Mouse (Mus musculus) testis, postnatal 10 days (tissue): ENCODE measurements around the gene Arl4c.

Experiments
- DNase-seq: peaks from one replicate; pipeline ENCODE4 v3.0.0; 2021; ENCODE audit warnings: low spot score

Gene Arl4c

GRCm38 (mm10) chr1:88700961-88701861, 810 bp downstream of the Arl4c start:
- peak; percentile 54 for DNase-seq

GRCm38 (mm10) chr1:88699856-88700791, 1.9 kb downstream of the Arl4c start:
- peak; percentile 57 for DNase-seq

- no peak for DNase-seq
Observed at GRCm38 (mm10) chr1:88699401-88699800, 2.6 kb downstream of the Arl4c start.

GRCm38 (mm10) chr1:88698926-88699325, 3.1 kb downstream of the Arl4c start:
- no peak for DNase-seq

GRCm38 (mm10) chr1:88698131-88698530, 3.9 kb downstream of the Arl4c start:
- DNase-seq, result no peak

- DNase-seq, result no peak
Observed at GRCm38 (mm10) chr1:88696408-88696807, 5.6 kb downstream of the Arl4c start.

- DNase-seq, result no peak
Observed at GRCm38 (mm10) chr1:88694353-88694752, 7.7 kb downstream of the Arl4c start.

GRCm38 (mm10) chr1:88692293-88692827, 9.7 kb downstream of the Arl4c start:
- DNase-seq, result no peak

GRCm38 (mm10) chr1:88690601-88691000, 11.4 kb downstream of the Arl4c start:
- DNase-seq, result no peak

GRCm38 (mm10) chr1:88684765-88685164, 17.3 kb downstream of the Arl4c start:
- no peak for DNase-seq

- no peak for DNase-seq
Observed at GRCm38 (mm10) chr1:88681596-88681995, 20.4 kb downstream of the Arl4c start.

- no peak for DNase-seq
Observed at GRCm38 (mm10) chr1:88680804-88681203, 21.2 kb downstream of the Arl4c start.

- DNase-seq, result no peak
Observed at GRCm38 (mm10) chr1:88678231-88678739, 23.7 kb downstream of the Arl4c start.

- no peak for DNase-seq
Observed at GRCm38 (mm10) chr1:88670807-88671206, 31.2 kb downstream of the Arl4c start.

GRCm38 (mm10) chr1:88668846-88669810, 32.9 kb downstream of the Arl4c start:
- no peak for DNase-seq

- no peak for DNase-seq
Observed at GRCm38 (mm10) chr1:88668353-88668752, 33.7 kb downstream of the Arl4c start.

GRCm38 (mm10) chr1:88664623-88665022, 37.4 kb downstream of the Arl4c start:
- peak; percentile 45 for DNase-seq

GRCm38 (mm10) chr1:88662736-88663135, 39.3 kb downstream of the Arl4c start:
- no peak for DNase-seq

- DNase-seq, result no peak
Observed at GRCm38 (mm10) chr1:88661209-88661608, 40.8 kb downstream of the Arl4c start.

- no peak for DNase-seq
Observed at GRCm38 (mm10) chr1:88658290-88658857, 43.6 kb downstream of the Arl4c start.

GRCm38 (mm10) chr1:88656096-88656480, 45.9 kb downstream of the Arl4c start:
- no peak for DNase-seq
